Mouse (Mus musculus) CH12.LX (cell line): ENCODE measurements at regions not wholly inside any gene's neighbourhood (a gene's known extent, or its start where the extent isn't known, plus 50 kb on each side); places are given as distances from the start of the nearest gene placed in this dataset.

ENCODE experiments used
- DNase-seq: peaks from one replicate; pipeline ENCODE4 v3.0.0-alpha.2; 2013; ENCODE audit errors: extremely low read depth
- H3K27ac ChIP-seq: 2 replicates; pipeline ENCODE4 v1.5.1; 2012; ENCODE audit warnings: low read depth, mild to moderate bottlenecking, control low read depth, moderate library complexity; ENCODE audit not compliant: insufficient read depth
- H3K27me3 ChIP-seq: replicated peaks from 2 replicates; pipeline ENCODE3; 2012; ENCODE audit warnings: inconsistent platforms
- H3K36me3 ChIP-seq, 2 experiments: replicated peaks in 1 of 2; 2 replicates each; pipeline versions ENCODE3 to v1.6.1; 2012; ENCODE audit warnings: inconsistent platforms in 1 of 2, low read length in 1 of 2, mild to moderate bottlenecking in 1 of 2, mixed read lengths in 1 of 2, moderate library complexity in 1 of 2; ENCODE audit not compliant: control insufficient read depth in 1 of 2, insufficient read depth in 1 of 2
- H3K4me1 ChIP-seq, 2 experiments: 2 replicates each; pipeline ENCODE4 v1.6.1; 2012; ENCODE audit warnings: inconsistent platforms in 1 of 2, moderate library complexity in 1 of 2; ENCODE audit not compliant: insufficient read depth in 2 of 2, control insufficient read depth in 1 of 2
- H3K4me2 ChIP-seq: 2 replicates; pipeline ENCODE4 v1.6.1; 2012; ENCODE audit warnings: low read depth, mild to moderate bottlenecking, control low read depth; ENCODE audit not compliant: poor library complexity, insufficient read depth, severe bottlenecking
- H3K4me3 ChIP-seq, 3 experiments: fragments of 150-350 bp in 1 of 3; sonication (generic) in 1 of 3; replicated peaks in 1 of 3; 2 replicates each; pipeline versions ENCODE3 to v1.5.1; 2011 to 2012; ENCODE audit warnings: low read depth in 2 of 3, low read length in 2 of 3, mild to moderate bottlenecking in 2 of 3, moderate library complexity in 2 of 3, control low read depth in 1 of 3, improper control_type of control experiment in 1 of 3, inconsistent platforms in 1 of 3, mixed read lengths in 1 of 3; ENCODE audit not compliant: poor library complexity in 1 of 3
- H3K79me2 ChIP-seq: replicated peaks from 2 replicates; pipeline ENCODE4 v1.6.1; 2012; ENCODE audit warnings: mild to moderate bottlenecking, moderate library complexity; ENCODE audit not compliant: control insufficient read depth, poor library complexity, insufficient read depth, severe bottlenecking; ENCODE audit errors: extremely low read depth
- H3K9ac ChIP-seq: 2 replicates; pipeline ENCODE4 v1.6.1; 2012; ENCODE audit warnings: low read depth, mild to moderate bottlenecking, control low read depth, moderate library complexity; ENCODE audit not compliant: insufficient read depth
- H3K9me3 ChIP-seq: replicated peaks from 2 replicates; pipeline ENCODE3; 2012; ENCODE audit warnings: low read length, inconsistent platforms, mixed read lengths
- CHD1 ChIP-seq: IDR thresholded peaks from 2 replicates; pipeline ENCODE4 v1.6.1; 2012; ENCODE audit warnings: low read depth, low read length, improper control_type of control experiment, inconsistent platforms
- E2F4 ChIP-seq: IDR thresholded peaks from 2 replicates; pipeline ENCODE4 v1.6.1; 2011; ENCODE audit warnings: low read depth, low read length, improper control_type of control experiment; ENCODE audit not compliant: insufficient replicate concordance
- HCFC1 ChIP-seq: IDR thresholded peaks from 2 replicates; pipeline ENCODE4 v1.6.1; 2012; ENCODE audit warnings: low read depth, mild to moderate bottlenecking, inconsistent platforms, low read length, improper control_type of control experiment
- IRF4 ChIP-seq: IDR thresholded peaks from 2 replicates; pipeline ENCODE4 v1.6.1; 2014; ENCODE audit warnings: low read depth, mild to moderate bottlenecking, inconsistent platforms, low read length, improper control_type of control experiment
- JUND ChIP-seq: conservative IDR thresholded peaks from 2 replicates; pipeline ENCODE4 v1.6.1; 2011; ENCODE audit warnings: low read depth, low read length, improper control_type of control experiment
- MAFK ChIP-seq: IDR thresholded peaks from 2 replicates; pipeline ENCODE4 v1.6.1; 2011; ENCODE audit warnings: low read length, improper control_type of control experiment; ENCODE audit not compliant: insufficient replicate concordance
- MAX ChIP-seq: IDR thresholded peaks from 2 replicates; pipeline ENCODE4 v1.6.1; 2011; ENCODE audit warnings: low read length, improper control_type of control experiment
- MAZ ChIP-seq: IDR thresholded peaks from 2 replicates; pipeline ENCODE4 v1.6.1; 2012; ENCODE audit warnings: low read depth, mild to moderate bottlenecking, inconsistent platforms, low read length, improper control_type of control experiment, moderate library complexity
- MEF2A ChIP-seq: IDR thresholded peaks from 2 replicates; pipeline ENCODE4 v1.6.1; 2014; ENCODE audit warnings: low read depth, mild to moderate bottlenecking, inconsistent platforms, low read length, improper control_type of control experiment, borderline replicate concordance
- MXI1 ChIP-seq: IDR thresholded peaks from 2 replicates; pipeline ENCODE4 v1.6.1; 2011; ENCODE audit warnings: mild to moderate bottlenecking, low read depth, low read length, improper control_type of control experiment
- MYC ChIP-seq: IDR thresholded peaks from 2 replicates; pipeline ENCODE4 v1.6.1; 2011; ENCODE audit warnings: low read depth, mild to moderate bottlenecking, improper control_type of control experiment, low read length
- NELFE ChIP-seq: IDR thresholded peaks from 2 replicates; pipeline ENCODE4 v1.6.1; 2011; ENCODE audit warnings: low read depth, low read length, improper control_type of control experiment
- PAX5 ChIP-seq: IDR thresholded peaks from 2 replicates; pipeline ENCODE4 v1.6.1; 2012; ENCODE audit warnings: low read length, inconsistent platforms, mixed read lengths
- POLR2AphosphoS2 ChIP-seq: IDR thresholded peaks from 2 replicates; pipeline ENCODE4 v1.6.1; 2011; ENCODE audit warnings: low read depth, low read length, improper control_type of control experiment
- RAD21 ChIP-seq: IDR thresholded peaks from 2 replicates; pipeline ENCODE4 v1.6.1; 2011; ENCODE audit warnings: low read depth, mild to moderate bottlenecking, low read length, improper control_type of control experiment, moderate library complexity
- SMC3 ChIP-seq: IDR thresholded peaks from 2 replicates; pipeline ENCODE4 v1.6.1; 2011; ENCODE audit warnings: low read depth, low read length, improper control_type of control experiment
- UBTF ChIP-seq: IDR thresholded peaks from 2 replicates; pipeline ENCODE4 v1.6.1; 2012; ENCODE audit warnings: low read depth, mild to moderate bottlenecking, inconsistent platforms, low read length, improper control_type of control experiment, moderate library complexity
- USF1 ChIP-seq: IDR thresholded peaks from 2 replicates; pipeline ENCODE4 v1.6.1; 2014; ENCODE audit warnings: low read depth, mild to moderate bottlenecking, inconsistent platforms, low read length, improper control_type of control experiment
- USF2 ChIP-seq: conservative IDR thresholded peaks from 2 replicates; pipeline ENCODE4 v1.6.1; 2011; ENCODE audit warnings: low read depth, low read length, improper control_type of control experiment
- ZC3H11A ChIP-seq: IDR thresholded peaks from 2 replicates; pipeline ENCODE4 v1.6.1; 2012; ENCODE audit warnings: low read depth, mild to moderate bottlenecking, inconsistent platforms, low read length, improper control_type of control experiment
- ZKSCAN1 ChIP-seq: IDR thresholded peaks from 2 replicates; pipeline ENCODE4 v1.6.1; 2012; ENCODE audit warnings: low read depth, inconsistent platforms, low read length, improper control_type of control experiment, borderline replicate concordance
- ZNF384 ChIP-seq: IDR thresholded peaks from 2 replicates; pipeline ENCODE4 v1.6.1; 2012; ENCODE audit warnings: low read depth, low read length, improper control_type of control experiment, inconsistent platforms
- dilution Hi-C: fragments of 300-500 bp; cut with MboI; formaldehyde crosslinking; loops from 2 replicates; pipeline ENCODE4 v1.14.3; 2020; ENCODE audit warnings: low sequenced_read_pairs; ENCODE audit not compliant: extremely low pct_unique_long_range_greater_than_20kb, extremely low pct_ligation_motif_present
- in situ Hi-C: fragments of 300-500 bp; cut with MboI; formaldehyde crosslinking; loops from 3 replicates; pipeline ENCODE4 v1.14.3; 2019; ENCODE audit warnings: low sequenced_read_pairs, low pct_ligation_motif_present, low pct_unique_long_range_greater_than_20kb, mixed read lengths

- dilution Hi-C loops (no loop called here), in situ Hi-C loops (no loop called here)
- Histone ChIP-seq H3K4me2 (no peak overlapping the region), H3K79me2 (no peaks in the 10 kb centered on the region), H3K4me3 (no peak overlapping the region), H3K27ac (no peak overlapping the region), H3K36me3 (no peaks in the 10 kb centered on the region)
- TF ChIP-seq MYC (no peak), MAFK (no peak), USF1 (no peak), CHD1 (no peak), E2F4 (no peak), MXI1 (no peak), ZC3H11A (no peak), IRF4 (no peak), ZKSCAN1 (no peak), SMC3 (no peak), HCFC1 (no peak), MAZ (no peak), USF2 (no peak), POLR2AphosphoS2 (no peak), NELFE (no peak), MEF2A (no peak)
- TF ChIP-seq, all 38 proteins: peak for 0
- Histone ChIP-seq H3K27me3 (no peaks in the 10 kb centered on the region), H3K9ac (no peak overlapping the region), H3K9me3 (no peaks in the 10 kb centered on the region), H3K4me1 (peaks cover 5 to 15% of the 10 kb centered on the region in 2 experiments)
- no peak for DNase-seq
Measured at GRCm38 (mm10) chr10:57046021-57046420, 440.2 kb upstream of the Hsf2 start.

GRCm38 (mm10) chr10:57046891-57047290, 439.3 kb upstream of the Hsf2 start:
- in situ Hi-C loops: no loop called here
- no peak for DNase-seq
- Histone ChIP-seq H3K4me3 (no peak overlapping the region), H3K4me2 (no peak overlapping the region), H3K36me3 (no peaks in the 10 kb centered on the region), H3K9me3 (no peaks in the 10 kb centered on the region), H3K9ac (no peak overlapping the region), H3K79me2 (no peaks in the 10 kb centered on the region), H3K27ac (no peak overlapping the region), H3K4me1 (peaks cover 0 to 7% of the 10 kb centered on the region in 2 experiments; a peak in 1 of 4 replicates), H3K27me3 (no peaks in the 10 kb centered on the region)
- TF ChIP-seq IRF4 (no peak), MXI1 (no peak), UBTF (no peak), RAD21 (no peak), MAFK (no peak), MAX (no peak), JUND (no peak), ZNF384 (no peak), MEF2A (no peak), NELFE (no peak), PAX5 (no peak)
- dilution Hi-C loops: no loop called here
